In the genomic region with DNA sequence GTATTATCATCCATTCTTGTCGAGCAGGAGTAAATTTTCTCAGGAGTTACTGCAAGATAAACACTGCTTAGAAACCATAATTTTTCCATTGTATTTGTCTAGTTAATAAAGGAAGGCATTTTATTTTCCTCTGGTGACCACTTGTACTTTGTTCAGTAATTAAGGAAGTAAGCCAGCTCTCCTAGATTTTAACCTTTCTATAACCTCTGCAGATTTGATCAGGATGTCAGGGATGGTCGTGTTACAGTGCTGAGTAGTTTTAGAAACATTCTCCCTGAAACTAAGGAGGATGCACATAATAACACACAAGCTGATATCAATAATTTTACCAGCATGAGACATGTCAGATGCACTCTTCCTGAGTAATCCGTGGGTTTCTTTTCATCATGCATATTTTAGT, we compare ENCODE assay signal across 25 mouse cellular contexts.
A peak's percentile ranks its signal among the peaks of the same experiment; 100 is the strongest.
DNase-seq lines count a peak whose midpoint lies in the region; ATAC-seq lines count a peak whose summit lies in the region.
"Had no signal": no experiment of that assay in that cellular context is flagged by ENCODE, and none has a peak within 500 bp of the region (broad histone marks: within the 10 kb centered on the region; RNA-seq: fewer than 3 reads in every experiment).

No protein-coding gene starts in this region.

- H3K4me1 ChIP-seq in kidney, embryonic 15.5 days: no peaks in the 10 kb centered on the region
- no peaks in the 10 kb centered on the region for H3K4me1 ChIP-seq in midbrain, embryonic 15.5 days
- no peaks in the 10 kb centered on the region for H3K4me1 ChIP-seq in midbrain, embryonic 14.5 days (ENCODE audit: control insufficient read depth, insufficient read depth, low read length)
- H3K4me1 ChIP-seq in intestine, embryonic 16.5 days (ENCODE audit: control insufficient read depth, insufficient read depth, low read length): no peaks in the 10 kb centered on the region
- H3K4me1 ChIP-seq in neural tube, embryonic 14.5 days (ENCODE audit: control insufficient read depth, insufficient read depth, low read length): no peaks in the 10 kb centered on the region
- H3K4me1 ChIP-seq in heart, embryonic 12.5 days (replicated peaks): no peaks in the 10 kb centered on the region
- H3K4me1 ChIP-seq: embryonic facial prominence, embryonic 12.5 days; forebrain, embryonic 13.5 days; forebrain, embryonic 15.5 days had no signal

- no peaks in the 10 kb centered on the region for H3K27me3 ChIP-seq in kidney, embryonic 15.5 days
- no peaks in the 10 kb centered on the region for H3K27me3 ChIP-seq in midbrain, embryonic 15.5 days (replicated peaks)
- no peaks in the 10 kb centered on the region for H3K27me3 ChIP-seq in midbrain, embryonic 14.5 days (ENCODE audit: control insufficient read depth, insufficient read depth, low read length)
- H3K27me3 ChIP-seq in intestine, embryonic 16.5 days (replicated peaks; ENCODE audit: control insufficient read depth, insufficient read depth, low read length): no peaks in the 10 kb centered on the region
- H3K27me3 ChIP-seq in neural tube, embryonic 14.5 days (ENCODE audit: control insufficient read depth, insufficient read depth, low read length): no peaks in the 10 kb centered on the region
- H3K27me3 ChIP-seq in heart, embryonic 12.5 days (replicated peaks): no peaks in the 10 kb centered on the region
- H3K27me3 ChIP-seq: CH12.LX; embryonic facial prominence, embryonic 12.5 days; forebrain, embryonic 13.5 days; forebrain, embryonic 15.5 days had no signal

- WGBS in kidney, embryonic 15.5 days: 10% methylated on average over 3 of the region's 3 CpGs
- WGBS in midbrain, embryonic 15.5 days: 41% methylated on average over 3 of the region's 3 CpGs
- 61% methylated on average over 3 of the region's 3 CpGs for WGBS in midbrain, embryonic 14.5 days
- WGBS in intestine, embryonic 16.5 days: 26% methylated on average over 3 of the region's 3 CpGs
- WGBS in neural tube, embryonic 14.5 days: 26% methylated on average over 3 of the region's 3 CpGs
- 45% methylated on average over 3 of the region's 3 CpGs for WGBS in heart, embryonic 12.5 days

- no peak overlapping the region for H3K27ac ChIP-seq in kidney, embryonic 15.5 days
- no peak overlapping the region for H3K27ac ChIP-seq in midbrain, embryonic 15.5 days
- H3K27ac ChIP-seq in midbrain, embryonic 14.5 days (replicated peaks; ENCODE audit: low read depth, low read length): no peak overlapping the region
- no peak overlapping the region for H3K27ac ChIP-seq in intestine, embryonic 16.5 days (ENCODE audit: low read length)
- no peak overlapping the region for H3K27ac ChIP-seq in neural tube, embryonic 14.5 days (ENCODE audit: low read depth, low read length)
- H3K27ac ChIP-seq in heart, embryonic 12.5 days (ENCODE audit: poor library complexity, severe bottlenecking): no peak overlapping the region
- H3K27ac ChIP-seq: embryonic facial prominence, embryonic 10.5 days; embryonic facial prominence, embryonic 12.5 days; forebrain, embryonic 13.5 days; forebrain, embryonic 15.5 days had no signal

- no peak for DNase-seq in kidney, adult 11 months
- no peak for DNase-seq in midbrain, embryonic 14.5 days
- DNase-seq in heart, adult 8-10 months (ENCODE audit: low spot score): no peak
- DNase-seq: adrenal gland, adult 8-10 months; adrenal gland, postnatal 14 days; adrenal gland, postnatal 36 days; cerebellum, adult 11-12 months; cerebellum, adult 2 months; cerebellum, adult 9-10 months; cerebellum, postnatal 10 days; cerebellum, postnatal 25 days had no signal

- H3K9me3 ChIP-seq in kidney, embryonic 15.5 days (replicated peaks): no peaks in the 10 kb centered on the region
- no peaks in the 10 kb centered on the region for H3K9me3 ChIP-seq in midbrain, embryonic 15.5 days
- H3K9me3 ChIP-seq in midbrain, embryonic 14.5 days (ENCODE audit: control insufficient read depth, low read length): no peaks in the 10 kb centered on the region
- H3K9me3 ChIP-seq in intestine, embryonic 16.5 days (ENCODE audit: control insufficient read depth, low read length): no peaks in the 10 kb centered on the region
- H3K9me3 ChIP-seq in neural tube, embryonic 14.5 days (ENCODE audit: control insufficient read depth, low read length): no peaks in the 10 kb centered on the region
- H3K9me3 ChIP-seq in heart, embryonic 12.5 days (replicated peaks): no peaks in the 10 kb centered on the region
- H3K9me3 ChIP-seq: embryonic facial prominence, embryonic 10.5 days; embryonic facial prominence, embryonic 12.5 days; forebrain, embryonic 13.5 days; forebrain, embryonic 15.5 days; G1E had no signal

- ATAC-seq in kidney, embryonic 15.5 days (replicated peaks; ENCODE audit: low FRiP score): 0 out of 2 replicates have a peak, but pooled peaks have one; percentile 29
- 0 out of 2 replicates have a peak, but pooled peaks have one; percentile 28 for ATAC-seq in midbrain, embryonic 15.5 days (replicated peaks)
- no peak for ATAC-seq in midbrain, embryonic 14.5 days (ENCODE audit: low FRiP score, low TSS enrichment)
- peak; percentile 80 for ATAC-seq in intestine, embryonic 16.5 days
- ATAC-seq in neural tube, embryonic 14.5 days (ENCODE audit: low read depth): peak; percentile 45; the same call in 1 of the 2 replicates
- ATAC-seq in heart, embryonic 12.5 days (ENCODE audit: insufficient number of reproducible peaks, low FRiP score): no peak
- ATAC-seq: activated CD4-positive, CD25-positive, alpha-beta regulatory T cell, adult 4 months; CD4-positive, CD25-positive, alpha-beta regulatory T cell, adult 4 months; forebrain, embryonic 13.5 days; forebrain, embryonic 15.5 days; Patski had no signal

- H3K9ac ChIP-seq in kidney, embryonic 15.5 days: no peak overlapping the region
- no peak overlapping the region for H3K9ac ChIP-seq in midbrain, embryonic 15.5 days
- H3K9ac ChIP-seq in midbrain, embryonic 14.5 days (replicated peaks; ENCODE audit: low read length): no peak overlapping the region
- no peak overlapping the region for H3K9ac ChIP-seq in intestine, embryonic 16.5 days (ENCODE audit: low read depth, low read length)
- H3K9ac ChIP-seq in neural tube, embryonic 14.5 days (replicated peaks; ENCODE audit: low read depth, low read length): no peak overlapping the region
- no peak overlapping the region for H3K9ac ChIP-seq in heart, embryonic 12.5 days
- H3K9ac ChIP-seq: embryonic facial prominence, embryonic 12.5 days; forebrain, embryonic 13.5 days; forebrain, embryonic 15.5 days had no signal

- no peaks in the 10 kb centered on the region for H3K36me3 ChIP-seq in kidney, embryonic 15.5 days
- no peaks in the 10 kb centered on the region for H3K36me3 ChIP-seq in midbrain, embryonic 15.5 days (replicated peaks)
- no peaks in the 10 kb centered on the region for H3K36me3 ChIP-seq in midbrain, embryonic 14.5 days (ENCODE audit: control insufficient read depth, insufficient read depth, low read length)
- H3K36me3 ChIP-seq in intestine, embryonic 16.5 days (ENCODE audit: control insufficient read depth, insufficient read depth, low read length): no peaks in the 10 kb centered on the region
- H3K36me3 ChIP-seq in neural tube, embryonic 14.5 days (ENCODE audit: control insufficient read depth, insufficient read depth, low read length): no peaks in the 10 kb centered on the region
- no peaks in the 10 kb centered on the region for H3K36me3 ChIP-seq in heart, embryonic 12.5 days
- H3K36me3 ChIP-seq: embryonic facial prominence, embryonic 10.5 days; embryonic facial prominence, embryonic 12.5 days; forebrain, embryonic 15.5 days; G1E had no signal

- no peak overlapping the region for H3K4me3 ChIP-seq in kidney, embryonic 15.5 days (replicated peaks)
- H3K4me3 ChIP-seq in midbrain, embryonic 15.5 days: no peak overlapping the region
- no peak overlapping the region for H3K4me3 ChIP-seq in midbrain, embryonic 14.5 days (replicated peaks; ENCODE audit: low read depth, low read length)
- H3K4me3 ChIP-seq in intestine, embryonic 16.5 days (ENCODE audit: low read length): no peak overlapping the region
- H3K4me3 ChIP-seq in neural tube, embryonic 14.5 days (ENCODE audit: low read depth, low read length): no peak overlapping the region
- no peak overlapping the region for H3K4me3 ChIP-seq in heart, embryonic 12.5 days
- H3K4me3 ChIP-seq: embryonic facial prominence, embryonic 10.5 days; embryonic facial prominence, embryonic 12.5 days; forebrain, embryonic 13.5 days; forebrain, embryonic 15.5 days had no signal

- no peak overlapping the region for H3K4me2 ChIP-seq in kidney, embryonic 15.5 days
- H3K4me2 ChIP-seq in midbrain, embryonic 15.5 days: no peak overlapping the region
- H3K4me2 ChIP-seq in midbrain, embryonic 14.5 days (ENCODE audit: low read length): no peak overlapping the region
- H3K4me2 ChIP-seq in intestine, embryonic 16.5 days (ENCODE audit: low read depth, low read length): no peak overlapping the region
- no peak overlapping the region for H3K4me2 ChIP-seq in neural tube, embryonic 14.5 days (ENCODE audit: low read depth, low read length)
- no peak overlapping the region for H3K4me2 ChIP-seq in heart, embryonic 12.5 days
- H3K4me2 ChIP-seq: embryonic facial prominence, embryonic 12.5 days; forebrain, embryonic 13.5 days; forebrain, embryonic 15.5 days had no signal

Comparison
In these comparisons a context has a peak if more than half of its experiments do, and no peak if none do; other contexts are left out.
1. ATAC-seq: peak in kidney, embryonic 15.5 days (single experiment), midbrain, embryonic 15.5 days (single experiment), intestine, embryonic 16.5 days (single experiment) and neural tube, embryonic 14.5 days (single experiment); none in midbrain, embryonic 14.5 days (single experiment) and heart, embryonic 12.5 days (single experiment).